Mouse (Mus musculus): ENCODE results near the gene Svep1. TPM values are rescaled to one million over a fixed set of nuclear protein-coding genes. Genes with fewer than 3 reads are reported as not detected.

Svep1 gene
- 3.9 and 4.7 TPM in 2 replicates for polyA plus RNA-seq (2015; fragmentation: Nextera tagmentation; extraction: Ambion mirVana)

GRCm38 (mm10) chr4:58206115-58206945 lies at the start of gene Svep1:
Gene Svep1 (minus strand): TSS chr4:58206859.
- H3K36me3 ChIP-seq, result no peaks in the 10 kb centered on the region
- H3K9ac ChIP-seq, result peak within 1 kb of the TSS; percentile 60
- peak within 1 kb of the TSS; percentile 64 for H3K4me3 ChIP-seq (replicated peaks)
- no peaks in the 10 kb centered on the region for H3K9me3 ChIP-seq (replicated peaks)
- peaks cover 20% of the 10 kb centered on the region for H3K4me1 ChIP-seq
- peak within 1 kb of the TSS; percentile 97 for H3K4me2 ChIP-seq
- peaks cover 32% of the 10 kb centered on the region for H3K27me3 ChIP-seq
- WGBS, result 0% methylated on average over 47 of the region's 47 CpGs
- peak within 1 kb of the TSS; percentile 57 for H3K27ac ChIP-seq
- peak; percentile 83 for ATAC-seq (replicated peaks; ENCODE audit: low FRiP score)

- H3K27me3 ChIP-seq, result no peaks in the 10 kb centered on the region
- 40% methylated on average over 5 of the region's 5 CpGs for WGBS
Measured at GRCm38 (mm10) chr4:58253410-58253809, 46.8 kb upstream of the Svep1 start.

GRCm38 (mm10) chr4:58252381-58252780 lies 45.7 kb upstream of the Svep1 start:
- H3K4me3 ChIP-seq (replicated peaks), result no peak overlapping the region
- H3K4me2 ChIP-seq, result no peak overlapping the region
- H3K9me3 ChIP-seq (replicated peaks), result no peaks in the 10 kb centered on the region
- ATAC-seq (replicated peaks; ENCODE audit: low FRiP score), result no peak
- WGBS, result 91% methylated on average over 3 of the region's 3 CpGs
- H3K27ac ChIP-seq, result no peak overlapping the region
- no peaks in the 10 kb centered on the region for H3K4me1 ChIP-seq
- H3K27me3 ChIP-seq, result no peaks in the 10 kb centered on the region
- no peak overlapping the region for H3K9ac ChIP-seq
- no peaks in the 10 kb centered on the region for H3K36me3 ChIP-seq

More at GRCm38 (mm10) chr4:58253410-58253809, 46.8 kb upstream of the Svep1 start:
- no peaks in the 10 kb centered on the region for H3K36me3 ChIP-seq
- no peaks in the 10 kb centered on the region for H3K9me3 ChIP-seq (replicated peaks)
- no peak for ATAC-seq (replicated peaks; ENCODE audit: low FRiP score)
- no peaks in the 10 kb centered on the region for H3K4me1 ChIP-seq
- H3K4me3 ChIP-seq (replicated peaks), result no peak overlapping the region
- H3K27ac ChIP-seq, result no peak overlapping the region
- no peak overlapping the region for H3K4me2 ChIP-seq
- H3K9ac ChIP-seq, result no peak overlapping the region

GRCm38 (mm10) chr4:58245544-58245943 lies 38.9 kb upstream of the Svep1 start:
- no peak for ATAC-seq (replicated peaks; ENCODE audit: low FRiP score)
- Histone ChIP-seq H3K27me3 (no peaks in the 10 kb centered on the region), H3K4me2 (no peak overlapping the region), H3K36me3 (no peaks in the 10 kb centered on the region), H3K27ac (peak overlapping the region; percentile 58), H3K4me1 (no peaks in the 10 kb centered on the region), H3K9ac (no peak overlapping the region), H3K9me3 (replicated peaks) (no peaks in the 10 kb centered on the region), H3K4me3 (replicated peaks) (no peak overlapping the region)
- 88% methylated on average over 1 of the region's 1 CpGs for WGBS

GRCm38 (mm10) chr4:58240416-58240815 lies 33.8 kb upstream of the Svep1 start:
- Histone ChIP-seq H3K9me3 (replicated peaks) (no peaks in the 10 kb centered on the region), H3K27me3 (no peaks in the 10 kb centered on the region), H3K4me3 (replicated peaks) (no peak overlapping the region), H3K4me2 (no peak overlapping the region), H3K9ac (no peak overlapping the region), H3K36me3 (no peaks in the 10 kb centered on the region), H3K27ac (no peak overlapping the region), H3K4me1 (peaks cover 3% of the 10 kb centered on the region; the same call in 1 of the 2 replicates)
- WGBS, result 79% methylated on average over 7 of the region's 7 CpGs
- no peak for ATAC-seq (replicated peaks; ENCODE audit: low FRiP score)

- Histone ChIP-seq H3K27me3 (no peaks in the 10 kb centered on the region), H3K4me3 (replicated peaks) (no peak overlapping the region), H3K36me3 (no peaks in the 10 kb centered on the region), H3K4me1 (peaks cover 3% of the 10 kb centered on the region; the same call in 1 of the 2 replicates), H3K9me3 (replicated peaks) (no peaks in the 10 kb centered on the region), H3K27ac (no peak overlapping the region), H3K4me2 (no peak overlapping the region), H3K9ac (no peak overlapping the region)
- ATAC-seq (replicated peaks; ENCODE audit: low FRiP score), result no peak
- WGBS, result 31% methylated on average over 6 of the region's 6 CpGs
Measured at GRCm38 (mm10) chr4:58235828-58236227, 29.2 kb upstream of the Svep1 start.

- Histone ChIP-seq H3K4me3 (replicated peaks) (no peak overlapping the region), H3K4me1 (no peaks in the 10 kb centered on the region), H3K9ac (no peak overlapping the region), H3K27me3 (no peaks in the 10 kb centered on the region), H3K27ac (no peak overlapping the region), H3K4me2 (no peak overlapping the region), H3K9me3 (replicated peaks) (no peaks in the 10 kb centered on the region), H3K36me3 (no peaks in the 10 kb centered on the region)
- 0 out of 2 replicates have a peak, but pooled peaks have one; percentile 54 for ATAC-seq (replicated peaks; ENCODE audit: low FRiP score)
- 54% methylated on average over 2 of the region's 2 CpGs for WGBS
Measured at GRCm38 (mm10) chr4:58223499-58223898, 16.8 kb upstream of the Svep1 start.

- H3K27me3 ChIP-seq, result peaks cover 25% of the 10 kb centered on the region; the same call in 1 of the 2 replicates
- H3K4me2 ChIP-seq, result no peak overlapping the region
- no peaks in the 10 kb centered on the region for H3K9me3 ChIP-seq (replicated peaks)
- H3K4me1 ChIP-seq, result peaks cover 8% of the 10 kb centered on the region
- WGBS, result 85% methylated on average over 6 of the region's 6 CpGs
- ATAC-seq (replicated peaks; ENCODE audit: low FRiP score), result no peak
- no peak overlapping the region for H3K4me3 ChIP-seq (replicated peaks)
- no peak overlapping the region for H3K9ac ChIP-seq
- H3K36me3 ChIP-seq, result no peaks in the 10 kb centered on the region
- H3K27ac ChIP-seq, result no peak overlapping the region
Measured at GRCm38 (mm10) chr4:58211374-58211773, 4.7 kb upstream of the Svep1 start.

- H3K36me3 ChIP-seq, result no peaks in the 10 kb centered on the region
- no peak overlapping the region for H3K9ac ChIP-seq
- no peaks in the 10 kb centered on the region for H3K9me3 ChIP-seq (replicated peaks)
- H3K4me1 ChIP-seq, result peaks cover 15% of the 10 kb centered on the region
- H3K4me3 ChIP-seq (replicated peaks), result no peak overlapping the region
- WGBS, result 56% methylated on average over 5 of the region's 5 CpGs
- no peak overlapping the region for H3K4me2 ChIP-seq
- peaks cover 29% of the 10 kb centered on the region for H3K27me3 ChIP-seq
- ATAC-seq (replicated peaks; ENCODE audit: low FRiP score), result no peak
- no peak overlapping the region for H3K27ac ChIP-seq
Measured at GRCm38 (mm10) chr4:58210557-58211090, 4.0 kb upstream of the Svep1 start.

- peak overlapping the region; percentile 64 for H3K4me3 ChIP-seq (replicated peaks)
- peak overlapping the region; percentile 57 for H3K27ac ChIP-seq
- peaks cover 31% of the 10 kb centered on the region for H3K27me3 ChIP-seq
- peak overlapping the region; percentile 97 for H3K4me2 ChIP-seq
- no peaks in the 10 kb centered on the region for H3K36me3 ChIP-seq
- WGBS, result under 1% methylated on average over 31 of the region's 31 CpGs
- H3K9me3 ChIP-seq (replicated peaks), result no peaks in the 10 kb centered on the region
- H3K9ac ChIP-seq, result peak overlapping the region; percentile 60
- ATAC-seq (replicated peaks; ENCODE audit: low FRiP score), result peak; percentile 44
- H3K4me1 ChIP-seq, result peaks cover 24% of the 10 kb centered on the region
Measured at GRCm38 (mm10) chr4:58205750-58206114, 927 bp downstream of the Svep1 start.

- Histone ChIP-seq H3K9me3 (replicated peaks) (no peaks in the 10 kb centered on the region), H3K4me1 (peaks cover 28% of the 10 kb centered on the region), H3K27ac (no peak overlapping the region), H3K9ac (no peak overlapping the region), H3K36me3 (no peaks in the 10 kb centered on the region), H3K4me2 (no peak overlapping the region), H3K27me3 (peaks cover 13% of the 10 kb centered on the region), H3K4me3 (replicated peaks) (no peak overlapping the region)
- no peak for ATAC-seq (replicated peaks; ENCODE audit: low FRiP score)
- 90% methylated on average over 2 of the region's 2 CpGs for WGBS
Measured at GRCm38 (mm10) chr4:58201703-58202102, 5.0 kb downstream of the Svep1 start.

GRCm38 (mm10) chr4:58200826-58201225 lies 5.8 kb downstream of the Svep1 start:
- H3K4me3 ChIP-seq (replicated peaks), result no peak overlapping the region
- H3K4me1 ChIP-seq, result peaks cover 19% of the 10 kb centered on the region
- H3K9ac ChIP-seq, result no peak overlapping the region
- H3K27me3 ChIP-seq, result peaks cover 7% of the 10 kb centered on the region
- no peaks in the 10 kb centered on the region for H3K36me3 ChIP-seq
- H3K27ac ChIP-seq, result 0 out of 2 replicates have a peak overlapping the region, but pooled peaks have one; percentile 47
- no peaks in the 10 kb centered on the region for H3K9me3 ChIP-seq (replicated peaks)
- ATAC-seq (replicated peaks; ENCODE audit: low FRiP score), result no peak
- WGBS, result 48% methylated on average over 4 of the region's 4 CpGs
- no peak overlapping the region for H3K4me2 ChIP-seq

Measured in kidney, embryonic 15.5 days (tissue).